ENCODE assay signal across 26 mouse cellular contexts in the genomic region with DNA sequence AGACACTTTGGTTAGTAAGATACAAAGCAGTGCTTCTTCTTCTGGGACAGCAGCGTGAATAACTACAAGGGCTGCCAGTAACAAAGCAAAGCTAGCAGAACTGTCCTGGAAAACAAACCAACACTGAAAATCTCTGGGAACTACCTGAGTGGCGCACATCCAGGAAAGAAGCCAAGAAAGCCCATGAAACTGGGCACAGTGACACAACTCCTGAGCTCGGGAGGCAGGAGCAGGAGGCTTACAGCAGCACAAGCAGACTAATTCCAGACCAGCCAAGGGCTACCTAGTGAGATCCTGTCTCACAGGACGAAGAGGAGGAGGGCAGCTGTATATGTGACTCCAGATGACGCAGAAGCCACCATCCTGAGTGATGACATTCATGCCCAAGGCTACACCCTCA.
DNase-seq lines count a peak whose midpoint lies in the region; ATAC-seq and TF ChIP-seq lines count a peak whose summit lies in the region.
"Had no signal": no experiment of that assay in that cellular context is flagged by ENCODE, and none has a peak within 500 bp of the region (broad histone marks: within the 10 kb centered on the region; RNA-seq: fewer than 3 reads in every experiment).

No protein-coding gene starts in this region.

- TF ChIP-seq CTCF in cerebellum, adult 2 months (IDR thresholded peaks at IDR 0.05; ENCODE audit: borderline replicate concordance, insufficient read depth, low read depth, low read length), result no peak

- WGBS in hindbrain, embryonic 16.5 days, result 73% methylated on average over 5 of the region's 5 CpGs
- WGBS in hindbrain, embryonic 14.5 days, result 82% methylated on average over 5 of the region's 5 CpGs
- 9% methylated on average over 5 of the region's 5 CpGs for WGBS in cerebellum, adult 2 months
- 64% methylated on average over 5 of the region's 5 CpGs for WGBS in stomach, embryonic 16.5 days
- 80% methylated on average over 5 of the region's 5 CpGs for WGBS in midbrain, embryonic 11.5 days

- H3K4me1 ChIP-seq in hindbrain, embryonic 16.5 days (ENCODE audit: control insufficient read depth, insufficient read depth, low read depth, low read length), result 0 out of 2 replicates have a peak, but pooled peaks cover 2% of the 10 kb centered on the region
- H3K4me1 ChIP-seq in hindbrain, embryonic 14.5 days (replicated peaks; ENCODE audit: control insufficient read depth, insufficient read depth, low read length), result no peaks in the 10 kb centered on the region; the same call in 1 of the 2 replicates
- H3K4me1 ChIP-seq in cerebellum, adult 2 months (ENCODE audit: control insufficient read depth, insufficient read depth, low read length), result peaks cover 15% of the 10 kb centered on the region
- peaks cover 19% of the 10 kb centered on the region for H3K4me1 ChIP-seq in stomach, embryonic 16.5 days (ENCODE audit: control insufficient read depth, insufficient read depth, low read length)
- no peaks in the 10 kb centered on the region for H3K4me1 ChIP-seq in midbrain, embryonic 11.5 days (ENCODE audit: control insufficient read depth, insufficient read depth, low read length)

- H3K9me3 ChIP-seq in hindbrain, embryonic 16.5 days (ENCODE audit: control insufficient read depth, low read length), result no peaks in the 10 kb centered on the region
- H3K9me3 ChIP-seq in hindbrain, embryonic 14.5 days (ENCODE audit: control insufficient read depth, low read length), result no peaks in the 10 kb centered on the region
- H3K9me3 ChIP-seq in stomach, embryonic 16.5 days (replicated peaks; ENCODE audit: control insufficient read depth, low read length), result no peaks in the 10 kb centered on the region
- no peaks in the 10 kb centered on the region for H3K9me3 ChIP-seq in midbrain, embryonic 11.5 days (ENCODE audit: control insufficient read depth, low read length)
- H3K9me3 ChIP-seq: heart, embryonic 13.5 days; midbrain, embryonic 15.5 days had no signal

- no peaks in the 10 kb centered on the region for H3K36me3 ChIP-seq in hindbrain, embryonic 16.5 days (ENCODE audit: control insufficient read depth, insufficient read depth, low read length)
- no peaks in the 10 kb centered on the region for H3K36me3 ChIP-seq in hindbrain, embryonic 14.5 days (replicated peaks; ENCODE audit: control insufficient read depth, insufficient read depth)
- no peaks in the 10 kb centered on the region for H3K36me3 ChIP-seq in stomach, embryonic 16.5 days (ENCODE audit: control insufficient read depth, insufficient read depth, low read length)
- no peaks in the 10 kb centered on the region for H3K36me3 ChIP-seq in midbrain, embryonic 11.5 days (ENCODE audit: control insufficient read depth, insufficient read depth, low read length)
- H3K36me3 ChIP-seq: heart, embryonic 13.5 days; midbrain, embryonic 15.5 days had no signal

- TF ChIP-seq POLR2A in cerebellum, adult 2 months (IDR thresholded peaks at IDR 0.05; ENCODE audit: borderline replicate concordance, insufficient read depth, low read length), result no peak

- H3K9ac ChIP-seq in hindbrain, embryonic 16.5 days (ENCODE audit: low read depth, low read length), result no peak overlapping the region
- H3K9ac ChIP-seq in hindbrain, embryonic 14.5 days, result no peak overlapping the region
- H3K9ac ChIP-seq in stomach, embryonic 16.5 days (ENCODE audit: low read length), result no peak overlapping the region
- H3K9ac ChIP-seq in midbrain, embryonic 11.5 days (ENCODE audit: low read length), result no peak overlapping the region
- H3K9ac ChIP-seq: forebrain, postnatal 0 days; heart, embryonic 13.5 days; liver, embryonic 14.5 days; midbrain, embryonic 15.5 days had no signal

- no peak overlapping the region for H3K4me3 ChIP-seq in hindbrain, embryonic 16.5 days (ENCODE audit: low read length)
- H3K4me3 ChIP-seq in hindbrain, embryonic 14.5 days (replicated peaks; ENCODE audit: low read length), result no peak overlapping the region
- H3K4me3 ChIP-seq in cerebellum, adult 2 months (replicated peaks; ENCODE audit: insufficient read depth, low read depth, low read length), result no peak overlapping the region
- no peak overlapping the region for H3K4me3 ChIP-seq in stomach, embryonic 16.5 days (replicated peaks; ENCODE audit: low read length)
- no peak overlapping the region for H3K4me3 ChIP-seq in midbrain, embryonic 11.5 days (ENCODE audit: low read depth, low read length)
- H3K4me3 ChIP-seq: erythroblast, embryonic 14.5 days; heart, embryonic 13.5 days; midbrain, embryonic 15.5 days had no signal

- peak overlapping the region; percentile 17; the same call in 1 of the 2 replicates for H3K27ac ChIP-seq in hindbrain, embryonic 16.5 days (ENCODE audit: low read depth, low read length)
- no peak overlapping the region for H3K27ac ChIP-seq in hindbrain, embryonic 14.5 days
- no peak overlapping the region for H3K27ac ChIP-seq in cerebellum, adult 2 months (ENCODE audit: insufficient read depth, low read length)
- H3K27ac ChIP-seq in stomach, embryonic 16.5 days (ENCODE audit: low read length), result peak overlapping the region; percentile 65
- no peak overlapping the region for H3K27ac ChIP-seq in midbrain, embryonic 11.5 days (ENCODE audit: low read depth, low read length)
- H3K27ac ChIP-seq: heart, embryonic 13.5 days; hindbrain, postnatal 0 days; liver, embryonic 14.5 days; macrophage; midbrain, embryonic 15.5 days had no signal

- ATAC-seq in hindbrain, embryonic 16.5 days, result no peak
- no peak for ATAC-seq in hindbrain, embryonic 14.5 days (ENCODE audit: low FRiP score)
- ATAC-seq in stomach, embryonic 16.5 days (ENCODE audit: insufficient read depth, low FRiP score), result no peak
- ATAC-seq in midbrain, embryonic 11.5 days (ENCODE audit: low FRiP score), result no peak
- ATAC-seq: forebrain, postnatal 0 days; hindbrain, postnatal 0 days; intestine, postnatal 0 days; midbrain, embryonic 15.5 days; Patski had no signal

- H3K27me3 ChIP-seq in hindbrain, embryonic 16.5 days (replicated peaks; ENCODE audit: control insufficient read depth, insufficient read depth, low read length), result no peaks in the 10 kb centered on the region
- H3K27me3 ChIP-seq in hindbrain, embryonic 14.5 days (ENCODE audit: control insufficient read depth, insufficient read depth, low read length), result no peaks in the 10 kb centered on the region
- no peaks in the 10 kb centered on the region for H3K27me3 ChIP-seq in cerebellum, adult 2 months (ENCODE audit: control insufficient read depth, insufficient read depth, low read length)
- H3K27me3 ChIP-seq in stomach, embryonic 16.5 days (ENCODE audit: control insufficient read depth, insufficient read depth, low read length), result no peaks in the 10 kb centered on the region
- no peaks in the 10 kb centered on the region for H3K27me3 ChIP-seq in midbrain, embryonic 11.5 days (ENCODE audit: control insufficient read depth, insufficient read depth, low read length)
- H3K27me3 ChIP-seq: heart, embryonic 13.5 days; midbrain, embryonic 15.5 days; Patski had no signal

- no peak overlapping the region for H3K4me2 ChIP-seq in hindbrain, embryonic 16.5 days (ENCODE audit: low read length)
- H3K4me2 ChIP-seq in hindbrain, embryonic 14.5 days (replicated peaks), result no peak overlapping the region
- no peak overlapping the region for H3K4me2 ChIP-seq in stomach, embryonic 16.5 days (ENCODE audit: low read depth, low read length)
- no peak overlapping the region for H3K4me2 ChIP-seq in midbrain, embryonic 11.5 days
- H3K4me2 ChIP-seq: heart, embryonic 13.5 days; midbrain, embryonic 15.5 days had no signal

- no peak for DNase-seq in hindbrain, embryonic 14.5 days (ENCODE audit: low spot score)
- peak; percentile 80 to 92 for DNase-seq in cerebellum, adult 2 months
- peak; percentile 59 to 79 for DNase-seq in cerebellum, postnatal 14 days
- no peak for DNase-seq in midbrain, embryonic 11.5 days (ENCODE audit: low spot score, missing footprints)
- DNase-seq in kidney, adult 11 months, result no peak
- no peak for DNase-seq in spleen, postnatal 10 days (ENCODE audit: low spot score in 2 of 2)
- DNase-seq: adrenal gland, postnatal 10 days; forebrain, postnatal 0 days; heart, postnatal 10 days; kidney, postnatal 14 days; left cerebral cortex, postnatal 4 days; lung, adult 2 months; lung, postnatal 10 days; right cerebral cortex, postnatal 25 days; spleen, adult 18-20 months; thymus, postnatal 36 days had no signal

Comparison
In these comparisons a context has a peak if more than half of its experiments do, and no peak if none do; other contexts are left out.
1. H3K27ac ChIP-seq: peak in hindbrain, embryonic 16.5 days (single experiment) and stomach, embryonic 16.5 days (single experiment); none in hindbrain, embryonic 14.5 days (single experiment), cerebellum, adult 2 months (single experiment) and midbrain, embryonic 11.5 days (single experiment).
2. DNase-seq: peak in cerebellum, adult 2 months (2 of 2) and cerebellum, postnatal 14 days (2 of 2); none in hindbrain, embryonic 14.5 days (single experiment), midbrain, embryonic 11.5 days (single experiment), kidney, adult 11 months (single experiment) and spleen, postnatal 10 days (0 of 2).